25 mouse cellular contexts compared by ENCODE assay signal in the genomic region with DNA sequence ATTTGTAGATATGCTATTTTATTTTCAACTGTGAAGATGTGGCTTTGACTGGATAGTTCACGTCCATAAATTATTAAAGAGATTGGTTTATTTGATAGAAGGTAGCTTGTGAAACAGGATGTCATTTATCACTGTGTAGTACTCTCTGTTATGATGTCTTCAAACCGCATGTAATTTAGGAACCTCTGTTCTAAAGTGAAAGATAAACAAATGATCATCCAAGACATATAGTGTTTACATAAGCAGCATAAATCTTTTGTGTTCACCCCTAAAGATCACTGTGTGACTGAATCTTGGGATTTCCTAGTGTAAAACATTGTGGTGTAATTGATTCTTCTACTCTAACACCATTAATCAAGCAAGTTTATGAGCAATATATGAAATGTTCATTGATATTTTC.
"Had no signal": no experiment of that assay in that cellular context is flagged by ENCODE, and none has a peak within 500 bp of the region (broad histone marks: within the 10 kb centered on the region; RNA-seq: fewer than 3 reads in every experiment).

No protein-coding gene starts in this region.

- H3K4me2 ChIP-seq: heart, embryonic 12.5 days; hindbrain, embryonic 12.5 days; hindbrain, embryonic 14.5 days; intestine, embryonic 15.5 days; kidney, embryonic 15.5 days; limb, embryonic 13.5 days; limb, embryonic 15.5 days had no signal

- H3K4me1 ChIP-seq: heart, embryonic 10.5 days; heart, embryonic 12.5 days; hindbrain, embryonic 10.5 days; hindbrain, embryonic 12.5 days; intestine, embryonic 15.5 days; kidney, embryonic 15.5 days; limb, embryonic 13.5 days; limb, embryonic 15.5 days had no signal

- H3K27ac ChIP-seq: gastrocnemius, adult 2 months; heart, embryonic 10.5 days; hindbrain, embryonic 10.5 days; hindbrain, embryonic 12.5 days; hindbrain, embryonic 14.5 days; intestine, embryonic 15.5 days; kidney, embryonic 15.5 days; layer of hippocampus, adult 2 months; left cerebral cortex, adult 2 months; limb, embryonic 13.5 days; limb, embryonic 15.5 days had no signal

- H3K4me3 ChIP-seq: gastrocnemius, adult 2 months; heart, embryonic 10.5 days; heart, embryonic 12.5 days; hindbrain, embryonic 10.5 days; hindbrain, embryonic 12.5 days; intestine, embryonic 15.5 days; kidney, embryonic 15.5 days; layer of hippocampus, adult 2 months; left cerebral cortex, adult 2 months; limb, embryonic 13.5 days; limb, embryonic 15.5 days had no signal

- H3K9ac ChIP-seq: heart, embryonic 12.5 days; hindbrain, embryonic 12.5 days; hindbrain, embryonic 14.5 days; intestine, embryonic 15.5 days; kidney, embryonic 15.5 days; limb, embryonic 13.5 days; limb, embryonic 15.5 days had no signal

- H3K36me3 ChIP-seq: heart, embryonic 10.5 days; heart, embryonic 12.5 days; hindbrain, embryonic 10.5 days; hindbrain, embryonic 12.5 days; intestine, embryonic 15.5 days; kidney, embryonic 15.5 days; limb, embryonic 13.5 days; limb, embryonic 15.5 days had no signal

- DNase-seq: gastrocnemius, adult 2 months; gastrocnemius, postnatal 10 days; gastrocnemius, postnatal 25 days; heart, adult 18-20 months; heart, postnatal 10 days; heart, postnatal 4 days; kidney, adult 8-10 months; kidney, postnatal 25 days; kidney, postnatal 4 days; left cerebral cortex, postnatal 4 days had no signal

- H3K9me3 ChIP-seq: heart, embryonic 10.5 days; heart, embryonic 12.5 days; hindbrain, embryonic 10.5 days; hindbrain, embryonic 12.5 days; intestine, embryonic 15.5 days; kidney, embryonic 15.5 days; limb, embryonic 13.5 days; limb, embryonic 15.5 days had no signal

- ATAC-seq: forebrain, embryonic 16.5 days; hindbrain, embryonic 16.5 days; inflammation-experienced regulatory T-cells, adult 6 months; intestine, embryonic 15.5 days; intestine, postnatal 0 days had no signal

- H3K27me3 ChIP-seq: heart, embryonic 12.5 days; hindbrain, embryonic 12.5 days; intestine, embryonic 15.5 days; kidney, embryonic 15.5 days; limb, embryonic 13.5 days; limb, embryonic 15.5 days had no signal
